Mouse (Mus musculus): Measurements from ENCODE around the gene S1pr1. TPM values are rescaled to one million over a fixed set of nuclear protein-coding genes. Genes with fewer than 3 reads are reported as not detected.

The S1pr1 gene
- total RNA-seq, 2 experiments from 2014 or later = 87.4 to 104 TPM

DNA sequence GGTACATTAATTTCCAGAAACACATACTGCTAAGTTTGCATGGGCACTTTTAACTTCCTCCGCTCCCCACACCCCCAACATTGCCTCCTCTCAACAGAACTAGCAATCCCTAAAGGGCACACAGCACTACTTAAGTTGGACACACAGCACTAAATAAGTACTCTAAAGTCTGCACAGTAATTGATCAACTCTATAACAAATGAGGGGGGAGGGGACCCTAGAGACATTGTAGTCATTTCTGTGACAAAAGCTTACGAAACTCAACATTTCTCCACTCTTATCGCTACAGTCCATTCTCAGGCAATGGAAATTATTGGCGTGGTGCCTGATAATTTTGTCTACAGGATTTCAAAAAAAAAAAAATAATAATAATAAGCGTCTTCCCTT lies 830 bp downstream of the S1pr1 start:
- DNase-seq (ENCODE audit: low spot score in 2 of 2) = no peak
- intact Hi-C loops (cut with DNase I) = loop anchor here (5.0 kb wide), 3 partner anchors 52 to 268 kb away; no protein-coding TSS in a partner anchor

DNA sequence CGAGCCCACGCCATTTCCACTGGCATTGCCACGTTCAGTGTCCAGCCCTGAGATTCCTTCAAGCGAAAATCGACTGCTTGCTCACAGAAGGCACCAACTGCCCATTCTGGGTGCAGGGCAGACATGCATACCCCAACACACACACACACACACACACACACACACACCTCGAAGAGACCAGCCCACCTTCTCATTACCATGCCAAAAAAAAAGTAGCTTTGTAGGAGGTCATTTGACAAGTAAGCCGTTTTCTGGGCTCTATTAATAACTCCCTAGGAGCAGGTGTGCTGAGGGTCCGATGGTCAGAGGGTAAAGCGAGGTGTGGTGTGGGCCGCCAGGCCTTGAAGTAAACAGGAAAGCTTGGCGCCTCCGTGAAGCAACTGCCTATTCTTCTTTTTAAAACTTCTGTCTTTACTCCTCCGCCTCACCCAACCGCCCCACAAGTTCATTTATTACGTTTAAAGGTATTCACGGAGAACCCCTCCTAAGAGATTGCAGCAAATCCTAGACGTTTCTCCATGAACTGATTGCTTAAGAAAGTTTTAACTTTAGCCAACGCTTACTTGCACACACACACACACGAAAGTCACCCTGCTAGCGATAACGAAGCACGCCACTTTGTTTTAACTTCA lies 1.3 kb downstream of the S1pr1 start:
- no peak for DNase-seq (ENCODE audit: low spot score in 2 of 2)
- intact Hi-C loops (cut with DNase I) = loop anchor here (2.0 to 5.0 kb wide), 4 partner anchors 51 to 269 kb away; no protein-coding TSS in a partner anchor

- intact Hi-C loops (cut with DNase I) = loop anchor here (2.0 to 5.0 kb wide), 4 partner anchors 51 to 269 kb away; no protein-coding TSS in a partner anchor
- DNase-seq (ENCODE audit: low spot score in 2 of 2) = peak; percentile 55 to 62
Observed at GRCm38 (mm10) chr3:115712808-115713200, 2.1 kb downstream of the S1pr1 start.

DNA sequence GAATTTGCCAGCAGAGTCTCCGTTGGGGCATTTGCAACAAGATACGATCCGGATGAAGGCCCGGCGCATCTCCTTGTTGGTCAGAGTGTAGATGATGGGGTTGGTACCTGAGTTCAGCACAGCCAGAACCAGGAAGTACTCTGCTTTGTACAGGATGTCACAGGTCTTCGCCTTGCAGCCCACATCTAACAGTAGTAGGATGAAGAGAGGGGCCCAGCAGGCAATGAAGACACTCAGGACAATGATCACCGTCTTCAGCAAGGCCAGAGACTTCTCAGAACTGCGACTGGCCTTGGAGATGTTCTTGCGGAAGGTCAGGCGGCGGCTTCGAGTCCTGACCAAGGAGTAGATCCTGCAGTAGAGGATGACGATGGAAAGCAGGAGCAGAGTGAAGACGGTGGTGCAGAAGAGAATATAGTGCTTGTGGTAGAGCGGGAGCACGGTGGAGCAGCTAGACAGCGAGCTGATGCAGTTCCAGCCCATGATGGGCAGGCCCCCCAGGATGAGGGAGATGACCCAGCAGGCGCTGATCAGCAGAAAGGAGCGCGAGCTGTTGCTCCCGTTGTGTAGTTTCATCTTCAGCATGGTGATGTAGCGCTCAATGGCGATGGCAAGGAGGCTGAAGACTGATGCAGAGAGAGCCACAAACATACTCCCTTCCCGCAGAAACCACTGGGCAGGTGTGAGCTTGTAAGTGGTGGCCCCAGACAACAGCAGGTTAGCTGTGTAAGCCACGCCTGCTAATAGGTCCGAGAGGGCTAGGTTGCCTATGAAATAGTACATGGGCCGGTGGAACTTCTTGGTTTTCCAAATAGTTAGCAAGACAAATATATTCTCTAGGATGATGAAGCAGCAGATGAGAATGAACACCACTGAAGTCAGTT lies 2.7 kb downstream of the S1pr1 start:
- intact Hi-C loops (cut with DNase I) = loop anchor here (2.0 to 5.0 kb wide), 4 partner anchors 50 to 270 kb away; no protein-coding TSS in a partner anchor
- DNase-seq (ENCODE audit: low spot score in 2 of 2) = no peak

DNA sequence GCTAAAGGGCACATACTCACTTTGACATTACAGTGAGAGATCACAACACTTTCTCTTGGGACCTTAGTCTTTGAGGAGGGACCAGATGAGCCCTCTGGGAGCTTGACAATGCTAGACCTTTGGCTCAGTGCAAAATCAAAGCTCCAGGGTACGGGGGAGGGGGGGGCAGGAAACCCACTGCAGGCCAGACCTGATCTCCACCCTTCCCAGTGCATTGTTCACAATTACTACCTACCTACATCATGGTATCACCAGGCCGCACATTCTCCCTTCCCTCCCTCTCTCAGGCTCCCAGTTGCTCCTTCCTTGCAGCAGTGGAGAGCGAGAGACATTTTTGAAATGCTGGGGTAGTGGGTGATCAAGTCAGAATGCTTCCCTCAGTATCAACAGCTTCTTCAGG lies 3.5 kb downstream of the S1pr1 start:
- intact Hi-C loops (cut with DNase I) = loop anchor here (5.0 kb wide), 3 partner anchors 49 to 271 kb away; no protein-coding TSS in a partner anchor
- DNase-seq (ENCODE audit: low spot score in 2 of 2) = no peak

DNA sequence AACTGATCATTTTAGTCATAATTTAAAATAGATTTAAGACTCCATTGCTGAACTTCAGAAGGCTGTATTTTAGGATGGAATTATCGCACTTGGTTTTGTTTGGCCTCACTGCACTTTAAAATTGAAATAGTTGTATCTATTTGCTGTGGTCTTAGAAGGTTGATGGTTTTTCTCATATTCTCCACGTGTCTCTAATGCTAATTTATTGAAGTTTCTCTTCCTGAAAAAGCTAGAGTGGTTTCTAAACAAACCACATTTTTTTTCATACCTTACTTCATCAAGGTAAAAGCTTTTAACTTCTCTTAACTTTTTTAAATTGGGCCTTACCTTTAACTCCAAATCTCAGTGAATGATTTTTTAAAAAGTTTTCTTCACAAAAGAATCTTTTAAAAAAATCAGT lies 4.8 kb downstream of the S1pr1 start:
- intact Hi-C loops (cut with DNase I) = loop anchor here (5.0 kb wide), 3 partner anchors 48 to 272 kb away; no protein-coding TSS in a partner anchor
- DNase-seq (ENCODE audit: low spot score in 2 of 2) = no peak

GRCm38 (mm10) chr3:115709118-115709574 lies 5.7 kb downstream of the S1pr1 start:
- no peak for DNase-seq (ENCODE audit: low spot score in 2 of 2)
- intact Hi-C loops (cut with DNase I) = no loop called here

GRCm38 (mm10) chr3:115706736-115707135 lies 8.1 kb downstream of the S1pr1 start:
- intact Hi-C loops (cut with DNase I) = no loop called here
- no peak for DNase-seq (ENCODE audit: low spot score in 2 of 2)

GRCm38 (mm10) chr3:115704254-115704908 lies 10.5 kb downstream of the S1pr1 start:
- no peak for DNase-seq (ENCODE audit: low spot score in 2 of 2)
- intact Hi-C loops (cut with DNase I) = no loop called here

GRCm38 (mm10) chr3:115703720-115704119 lies 11.2 kb downstream of the S1pr1 start:
- DNase-seq (ENCODE audit: low spot score in 2 of 2) = no peak
- intact Hi-C loops (cut with DNase I) = no loop called here

- intact Hi-C loops (cut with DNase I) = no loop called here
- DNase-seq (ENCODE audit: low spot score in 2 of 2) = no peak
Observed at GRCm38 (mm10) chr3:115702089-115702488, 12.8 kb downstream of the S1pr1 start.

DNA sequence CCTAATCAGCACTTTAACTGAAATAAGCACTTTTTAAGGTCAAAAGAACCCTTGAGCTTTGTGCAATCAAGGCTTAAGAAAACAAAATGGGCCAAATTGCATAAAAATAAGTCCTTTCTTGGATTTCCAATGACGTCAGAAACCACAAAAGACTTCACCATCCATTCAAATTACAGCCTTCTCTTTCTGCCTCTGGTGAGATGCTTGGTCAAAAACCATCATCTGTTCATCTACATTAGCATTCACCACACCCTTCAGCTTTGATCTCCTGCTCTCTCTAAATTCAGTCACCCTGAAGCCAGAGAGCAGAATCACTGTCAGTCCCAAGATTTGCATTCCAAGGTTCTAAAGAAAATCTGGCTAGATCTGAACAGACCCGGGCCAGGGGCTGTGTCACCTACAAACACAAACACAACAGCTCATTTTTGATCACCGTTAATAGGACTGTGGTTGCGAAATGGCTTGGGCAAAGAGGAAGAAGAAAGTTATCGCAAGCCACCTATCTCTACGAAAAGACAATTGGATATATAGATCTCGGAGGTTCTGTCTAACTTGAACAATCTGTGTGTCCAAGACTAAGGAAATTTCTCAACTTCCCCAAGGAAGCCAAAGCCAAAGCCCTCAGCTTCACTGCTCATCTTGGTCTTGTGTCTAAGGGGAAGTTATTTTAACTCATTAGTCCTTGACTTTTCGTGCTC lies 19.5 kb downstream of the S1pr1 start:
- DNase-seq (ENCODE audit: low spot score in 2 of 2) = no peak
- intact Hi-C loops (cut with DNase I) = no loop called here

GRCm38 (mm10) chr3:115694168-115694567 lies 20.7 kb downstream of the S1pr1 start:
- intact Hi-C loops (cut with DNase I) = no loop called here

GRCm38 (mm10) chr3:115693390-115693789 lies 21.5 kb downstream of the S1pr1 start:
- DNase-seq (ENCODE audit: low spot score in 2 of 2) = no peak
- intact Hi-C loops (cut with DNase I) = no loop called here

More at GRCm38 (mm10) chr3:115694168-115694567, 20.7 kb downstream of the S1pr1 start:
- DNase-seq (ENCODE audit: low spot score in 2 of 2) = no peak

DNA sequence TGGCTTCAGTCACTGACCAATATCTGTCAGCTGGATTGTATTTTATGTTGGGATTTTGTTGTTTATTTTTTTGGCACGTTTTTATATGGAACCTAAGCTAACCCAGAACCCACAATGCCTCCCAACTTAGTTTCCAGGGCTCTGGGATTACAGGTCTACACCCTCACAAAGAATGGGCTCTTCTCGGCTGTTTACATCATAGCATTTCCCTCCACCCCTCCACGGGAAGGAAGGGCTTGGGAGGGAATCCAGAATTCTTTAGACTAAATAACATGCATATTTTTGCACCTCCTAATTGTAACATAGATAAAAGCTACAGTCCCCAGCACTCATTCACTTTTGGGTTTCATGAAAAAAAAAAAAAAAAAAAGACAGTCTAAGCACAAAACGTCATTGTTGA lies 22.0 kb downstream of the S1pr1 start:
- DNase-seq (ENCODE audit: low spot score in 2 of 2) = no peak
- intact Hi-C loops (cut with DNase I) = no loop called here

DNA sequence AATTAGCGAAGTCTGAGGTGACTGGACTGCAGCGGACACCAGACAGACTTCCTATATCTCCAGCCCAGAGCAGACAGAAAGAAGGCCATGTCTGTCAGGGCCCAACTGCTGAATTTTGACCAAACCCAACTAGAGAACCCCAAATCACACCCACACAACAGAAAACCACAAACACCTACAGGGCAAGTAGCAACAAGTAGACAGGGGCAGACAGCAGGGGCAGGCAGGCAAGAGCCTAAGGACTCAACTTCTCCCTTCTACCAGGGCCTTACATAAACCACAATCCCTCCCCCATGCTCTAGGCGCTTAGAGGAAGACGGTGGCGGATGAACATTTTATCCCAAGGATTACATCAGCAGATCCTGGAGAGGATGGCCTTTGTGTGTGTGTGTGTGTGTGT lies 22.5 kb downstream of the S1pr1 start:
- intact Hi-C loops (cut with DNase I) = no loop called here

GRCm38 (mm10) chr3:115689920-115690319 lies 25.0 kb downstream of the S1pr1 start:
- no peak for DNase-seq (ENCODE audit: low spot score in 2 of 2)
- intact Hi-C loops (cut with DNase I) = no loop called here

More for the DNA sequence above, 22.5 kb downstream of the S1pr1 start:
- no peak for DNase-seq (ENCODE audit: low spot score in 2 of 2)

- intact Hi-C loops (cut with DNase I) = no loop called here
- no peak for DNase-seq (ENCODE audit: low spot score in 2 of 2)
Observed at GRCm38 (mm10) chr3:115689352-115689751, 25.5 kb downstream of the S1pr1 start.

DNA sequence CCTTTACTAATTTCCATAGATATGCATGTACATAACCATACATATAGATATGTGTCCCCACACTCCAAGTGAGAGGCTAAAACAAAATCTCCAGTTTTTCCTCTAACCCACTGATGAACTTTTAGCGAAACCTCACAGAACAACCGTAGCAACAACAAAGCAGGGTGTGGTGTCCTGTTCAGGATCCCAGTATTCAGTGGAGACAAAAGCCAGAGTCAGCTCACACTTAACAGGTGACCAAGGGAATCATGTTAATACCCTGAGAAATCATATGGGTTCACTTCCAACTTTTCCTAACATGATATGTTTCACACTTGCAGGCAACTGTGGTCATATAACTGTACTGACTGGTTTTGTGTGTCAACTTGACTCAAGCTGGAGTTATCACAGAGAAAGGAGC lies 27.1 kb downstream of the S1pr1 start:
- intact Hi-C loops (cut with DNase I) = no loop called here
- no peak for DNase-seq (ENCODE audit: low spot score in 2 of 2)
